Mouse (Mus musculus) c-Kit-negative CD71-positive TER-119-positive erythroid progenitor cells, embryonic 14.5 days (primary cell): ENCODE data around the gene Mcu.

Source experiments
- DNase-seq: peaks from one replicate; pipeline ENCODE4 v3.0.0-alpha.2; 2013; ENCODE audit warnings: low read depth, low spot score

The Mcu gene

DNA sequence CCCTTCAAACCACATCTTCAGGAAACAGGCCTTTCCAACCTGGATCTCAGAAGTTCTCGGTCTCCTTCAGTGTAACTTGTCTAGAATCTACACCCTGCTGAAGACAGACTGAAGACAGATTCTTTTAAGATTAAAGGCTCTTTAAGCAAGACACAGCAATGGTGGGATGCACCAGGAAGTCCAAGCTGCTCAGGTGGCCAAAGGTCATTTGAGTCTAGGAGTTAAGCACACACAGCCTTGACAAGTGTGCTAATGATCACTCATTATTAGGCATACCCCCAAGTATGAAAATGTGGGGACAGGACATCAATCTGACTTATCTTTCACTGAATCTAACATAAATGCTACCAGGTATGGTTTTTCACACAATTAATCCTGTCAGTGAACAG is 47.0 kb downstream of the Mcu start:
- no peak for DNase-seq

DNA sequence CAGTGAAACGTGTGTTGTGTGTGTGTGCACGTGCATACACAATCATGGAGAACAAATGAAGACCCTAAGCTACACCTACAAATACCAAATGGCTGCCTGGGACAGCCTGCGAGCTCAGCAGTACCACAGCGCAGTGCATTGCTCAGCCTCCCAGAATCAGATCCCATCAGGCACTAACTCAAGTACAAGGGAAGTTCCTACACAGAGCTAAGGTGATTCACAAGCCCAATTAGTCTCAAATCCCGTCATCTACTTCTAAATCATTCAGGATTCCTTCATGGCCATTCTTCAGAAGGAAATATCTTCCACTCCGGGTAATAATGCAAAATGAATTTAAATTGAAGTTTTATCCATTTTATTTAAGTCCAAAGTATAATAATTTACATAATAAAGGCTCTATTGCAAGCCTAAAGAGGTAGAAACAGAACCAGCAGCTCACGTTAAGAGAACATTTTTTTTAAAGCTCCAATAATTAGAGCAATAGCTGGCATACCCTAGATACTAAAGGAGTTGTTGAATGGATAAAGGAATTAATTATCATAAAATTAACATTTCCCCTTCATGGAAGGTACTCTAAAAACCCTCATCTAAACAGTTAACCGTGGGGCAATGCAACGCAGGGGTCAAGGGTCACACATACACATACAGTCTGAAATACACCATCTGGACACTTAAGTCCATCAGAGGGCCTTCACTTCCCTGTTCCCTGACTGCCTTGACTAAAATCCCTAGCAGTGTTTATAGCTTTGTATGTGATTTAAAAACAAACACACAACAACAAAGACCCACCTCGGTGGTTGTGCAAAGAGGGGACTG is 47.6 kb downstream of the Mcu start:
- DNase-seq: no peak

DNA sequence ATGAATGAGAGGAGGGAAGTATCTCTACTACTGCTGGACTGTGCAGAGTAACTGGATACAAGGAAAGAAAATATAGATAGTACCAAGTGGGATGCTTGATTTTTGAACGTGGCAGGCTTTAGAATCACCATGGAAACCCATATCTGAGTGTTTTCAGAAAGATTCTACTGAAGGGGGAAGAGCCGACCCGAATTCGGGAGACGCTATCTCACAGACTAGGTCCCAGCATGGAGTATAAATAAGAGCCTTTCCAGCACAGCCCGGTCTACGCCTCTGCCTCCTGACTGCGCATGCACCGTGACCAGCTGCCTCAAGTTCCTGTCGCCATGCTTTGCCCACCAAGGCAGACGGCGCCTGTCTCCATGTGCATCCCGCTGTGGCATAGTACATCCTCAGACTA is 49.5 kb downstream of the Mcu start:
- no peak for DNase-seq

DNA sequence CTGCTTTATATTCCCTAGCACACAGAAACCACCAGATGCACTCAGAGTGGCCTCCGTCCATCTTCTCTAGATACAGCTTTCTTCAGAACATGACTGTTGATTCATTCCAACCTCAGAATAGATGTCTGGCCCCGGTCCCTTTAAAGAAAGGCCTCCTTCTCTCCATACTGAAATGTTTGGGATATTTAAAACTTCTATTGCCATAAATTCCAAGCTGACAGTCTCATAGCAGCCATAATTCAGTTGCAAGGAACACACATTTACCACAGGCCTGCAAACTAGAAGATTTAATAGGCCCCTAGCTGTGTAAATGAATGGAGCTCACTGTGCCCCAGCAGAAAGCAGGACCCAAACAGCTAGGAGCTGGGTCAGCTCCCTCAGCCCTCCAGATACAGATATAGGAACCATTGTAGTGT is 50.5 kb downstream of the Mcu start:
- no peak for DNase-seq

DNA sequence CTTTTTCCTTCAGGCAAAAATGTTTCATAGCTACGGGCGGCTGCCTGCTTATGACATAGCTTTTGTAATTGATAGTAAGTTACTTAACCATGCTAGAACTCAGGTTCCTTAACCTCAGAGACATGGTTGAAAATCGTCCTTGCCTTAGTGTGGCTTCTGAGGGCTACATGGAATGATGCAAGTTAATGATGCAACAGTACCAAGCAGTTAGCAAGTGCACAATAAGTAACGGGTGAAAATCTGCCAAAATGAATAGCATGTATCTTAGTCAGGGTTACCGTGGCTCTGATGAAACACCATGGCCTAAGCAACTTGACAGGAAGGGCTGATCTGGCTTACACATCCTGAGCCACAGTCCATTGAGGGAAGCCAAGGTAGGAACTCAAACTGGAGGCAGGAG is 51.9 kb downstream of the Mcu start:
- no peak for DNase-seq

DNA sequence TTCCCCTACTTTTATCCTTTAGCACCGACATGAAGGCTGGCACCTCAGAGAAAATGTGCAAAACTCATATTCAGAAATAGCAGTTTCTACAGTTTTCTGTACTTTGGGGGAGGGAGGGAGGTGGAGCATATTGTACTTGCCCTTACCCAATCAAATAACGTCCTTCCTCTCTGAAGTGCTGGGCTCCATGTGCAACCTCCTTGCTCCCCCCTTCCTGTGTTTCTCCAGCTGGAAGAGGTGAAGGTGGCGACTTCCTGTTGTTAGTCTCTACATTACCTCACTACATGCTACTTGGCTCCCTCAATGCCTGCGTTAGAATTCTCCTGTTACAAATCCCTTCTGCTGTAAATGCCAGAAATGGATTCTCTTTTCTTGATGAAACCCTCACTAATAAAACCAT is 54.0 kb downstream of the Mcu start:
- DNase-seq: no peak

DNA sequence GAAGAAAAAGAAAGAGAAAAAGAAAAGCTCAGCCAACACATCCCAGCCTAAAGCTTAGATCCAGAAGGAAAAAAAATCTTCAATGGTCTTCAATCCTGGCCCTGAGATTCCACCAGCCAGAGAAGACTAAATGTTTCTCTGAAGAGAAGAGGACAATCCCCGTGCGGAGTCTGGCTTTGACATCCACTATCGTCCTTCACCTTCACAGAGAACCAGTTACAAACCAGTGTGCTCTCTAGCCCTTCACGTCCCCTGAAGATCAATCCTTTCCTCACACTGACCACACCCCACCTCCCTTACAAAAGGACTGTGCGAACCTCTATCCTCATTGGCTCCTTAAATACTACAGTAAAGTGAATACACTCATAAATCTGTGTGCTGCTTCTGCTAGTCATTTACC is 56.4 kb downstream of the Mcu start:
- no peak for DNase-seq

DNA sequence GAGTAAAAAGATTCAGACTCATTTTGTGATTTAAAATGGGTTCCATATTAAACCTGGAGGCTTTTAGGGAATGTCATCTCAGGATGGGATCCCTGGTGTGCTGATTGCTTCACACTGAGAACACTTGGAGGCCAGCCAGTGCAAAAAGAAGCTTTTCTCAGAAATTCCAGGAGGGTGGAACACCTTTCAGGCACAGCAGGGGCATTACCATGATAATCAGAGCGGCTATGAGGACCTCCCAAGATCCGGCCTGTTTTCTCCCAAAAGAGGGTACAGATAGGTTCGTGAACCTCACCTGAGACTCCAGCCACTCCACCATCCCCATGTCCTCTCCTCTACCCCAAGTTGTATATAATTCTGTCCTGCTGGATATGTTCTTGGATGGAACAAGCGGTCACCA is 57.9 kb downstream of the Mcu start:
- no peak for DNase-seq

DNA sequence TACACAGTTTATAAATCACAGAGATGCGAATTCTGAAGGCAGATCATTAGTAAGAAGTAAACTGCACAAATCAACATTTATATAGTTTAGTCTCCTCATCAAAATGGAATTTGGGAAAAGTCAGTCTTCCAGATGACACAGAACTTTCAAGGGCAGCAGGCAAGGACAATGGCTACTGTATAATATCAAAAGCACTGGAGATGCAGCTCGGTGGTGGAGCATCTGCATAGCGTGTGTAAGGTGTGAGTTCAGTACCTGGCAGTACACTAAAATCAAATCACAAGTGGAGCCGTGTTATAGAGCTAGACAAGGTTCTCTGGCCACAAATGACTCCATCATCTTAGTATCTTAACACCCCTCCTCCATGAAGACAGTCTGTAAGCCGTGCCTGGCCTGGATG is 58.3 kb downstream of the Mcu start:
- DNase-seq: no peak

DNA sequence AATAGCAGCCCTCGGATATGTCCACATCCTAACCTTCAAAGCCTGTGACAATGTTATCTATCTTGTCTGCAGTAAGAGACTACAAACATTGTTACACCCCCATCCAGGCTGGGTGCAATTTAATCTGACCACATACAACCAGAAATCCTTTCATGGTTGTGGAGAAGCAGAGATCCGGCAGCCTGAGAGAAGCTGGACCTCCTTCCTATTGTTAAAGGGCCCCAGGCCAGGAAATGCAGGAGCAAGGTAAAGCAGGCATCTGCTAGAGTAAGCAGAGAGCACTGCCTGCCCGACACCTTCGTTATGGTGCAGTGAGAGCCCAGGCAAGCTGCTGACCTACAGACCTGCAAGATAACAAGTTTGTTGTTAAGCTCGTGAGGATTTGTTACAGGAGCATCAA is 60.0 kb downstream of the Mcu start:
- no peak for DNase-seq

DNA sequence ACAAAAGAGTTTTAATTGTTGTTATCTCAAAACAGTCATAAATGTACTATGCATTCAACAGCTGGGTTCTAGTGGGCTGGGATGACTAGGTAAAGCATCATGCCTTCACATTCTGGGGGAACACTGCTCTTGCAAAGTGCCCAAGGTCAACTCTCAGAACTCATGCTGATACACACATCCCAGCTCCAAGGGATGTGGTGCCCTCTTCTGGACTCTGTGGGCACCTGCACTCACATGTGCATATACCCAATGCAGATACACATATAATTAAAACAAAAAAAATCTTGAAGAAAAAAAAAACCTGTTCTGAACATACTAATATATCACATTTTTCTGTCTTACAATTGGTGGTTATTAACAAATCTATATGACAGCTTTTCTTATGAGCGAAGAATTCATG is 62.2 kb downstream of the Mcu start:
- DNase-seq: no peak

DNA sequence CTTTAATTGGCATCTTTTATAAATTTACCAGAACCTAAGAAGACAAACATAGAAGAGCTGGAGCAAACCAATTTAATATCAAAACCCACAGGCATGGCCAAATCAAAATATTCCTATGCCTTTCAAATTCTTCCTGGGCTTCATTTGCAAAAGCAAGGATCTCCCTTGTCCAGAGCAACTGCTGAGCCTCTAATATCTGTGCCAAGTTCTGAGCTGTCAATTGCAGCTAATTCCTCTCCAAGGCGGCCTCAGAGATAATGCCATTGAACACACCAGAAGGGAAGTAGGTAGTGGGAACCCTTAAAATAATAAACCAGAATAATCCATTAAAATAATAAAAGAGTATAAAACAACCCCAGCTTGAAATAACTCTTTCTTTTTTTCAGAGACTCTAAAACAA is 64.0 kb downstream of the Mcu start:
- DNase-seq: no peak

DNA sequence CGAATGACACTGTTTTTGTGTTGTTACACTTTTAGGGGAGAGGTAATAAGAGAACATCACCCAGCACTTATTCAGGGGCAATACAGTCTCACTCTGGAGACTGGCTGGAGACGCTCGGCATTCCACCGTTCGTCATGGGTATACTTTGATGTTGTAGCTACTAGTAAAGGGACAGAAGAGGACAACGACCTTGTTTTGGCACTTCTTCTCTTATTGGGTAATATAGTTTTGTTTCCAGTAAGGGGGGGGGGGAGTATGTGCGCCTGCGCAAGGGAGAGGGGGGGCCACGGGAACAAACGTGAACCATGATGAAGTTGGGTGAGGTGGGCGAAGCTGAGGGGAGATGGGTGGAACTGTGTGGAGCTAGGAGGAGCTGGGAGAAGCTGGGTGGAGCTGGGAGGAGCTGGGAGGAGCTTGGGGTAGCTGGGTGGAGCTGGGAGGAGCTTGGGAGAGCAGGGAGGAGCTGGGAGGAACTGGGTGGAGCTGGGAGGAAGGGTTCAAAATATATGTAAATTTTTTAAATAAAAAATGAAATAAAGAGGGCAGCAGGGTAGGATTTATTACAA is 67.6 kb downstream of the Mcu start:
- DNase-seq: peak; percentile 24

DNA sequence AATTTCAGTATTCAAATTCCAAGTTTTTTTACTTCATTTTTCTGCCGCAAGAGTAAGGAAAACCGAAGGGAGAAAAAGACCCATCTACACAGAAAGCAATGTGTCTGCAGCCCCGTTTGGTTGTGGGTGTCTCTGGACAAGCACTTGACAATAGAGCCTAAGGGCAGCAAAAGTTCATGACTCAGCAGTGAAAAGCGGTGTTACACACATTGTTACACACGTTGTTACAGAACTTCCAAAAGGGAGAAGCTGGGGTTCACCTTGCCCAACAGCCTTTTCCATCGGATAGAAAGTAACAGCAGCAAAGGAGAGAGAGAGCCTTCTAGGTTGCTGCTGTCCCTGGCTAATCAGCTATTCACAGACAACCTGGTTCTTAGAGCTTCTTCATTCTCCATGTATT is 68.3 kb downstream of the Mcu start:
- no peak for DNase-seq

DNA sequence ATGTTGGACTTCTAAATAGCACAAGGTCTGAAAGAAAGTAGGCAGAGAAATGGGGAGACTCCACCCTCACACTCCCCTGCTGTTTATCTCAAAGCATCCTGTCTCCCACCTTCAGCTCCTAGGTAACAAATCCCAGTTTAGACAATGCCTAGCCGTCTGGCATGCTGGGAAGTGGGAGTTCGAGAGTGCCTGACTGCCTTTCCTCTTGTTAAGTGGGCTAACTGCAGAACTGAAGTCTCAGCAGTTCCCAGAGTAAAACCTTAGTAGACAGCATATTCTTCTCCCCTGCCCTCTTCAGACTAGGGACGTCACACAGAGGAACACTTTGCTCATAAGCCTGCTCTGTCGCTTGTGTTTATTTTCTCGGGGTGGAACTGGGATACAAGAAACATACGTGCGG is 69.1 kb downstream of the Mcu start:
- DNase-seq: no peak

DNA sequence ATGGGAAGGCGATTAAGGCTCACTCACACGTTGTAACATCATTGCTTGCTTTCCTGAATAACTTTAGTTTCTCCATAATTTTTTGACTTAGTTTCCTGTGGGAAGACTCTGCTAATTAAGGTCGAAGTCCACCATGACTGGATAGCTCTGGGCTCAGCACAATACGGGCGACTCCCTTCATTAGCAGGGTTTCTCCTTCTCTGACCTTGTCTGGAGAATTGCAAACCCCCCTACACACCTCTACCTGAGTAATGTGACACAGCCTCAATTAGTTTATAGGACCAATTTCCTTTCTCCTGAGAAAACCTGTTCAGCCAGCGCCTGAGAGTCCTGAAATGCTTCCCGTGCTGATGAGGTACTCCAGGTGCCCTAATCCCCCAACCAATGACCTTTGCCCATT is 71.3 kb downstream of the Mcu start:
- no peak for DNase-seq

DNA sequence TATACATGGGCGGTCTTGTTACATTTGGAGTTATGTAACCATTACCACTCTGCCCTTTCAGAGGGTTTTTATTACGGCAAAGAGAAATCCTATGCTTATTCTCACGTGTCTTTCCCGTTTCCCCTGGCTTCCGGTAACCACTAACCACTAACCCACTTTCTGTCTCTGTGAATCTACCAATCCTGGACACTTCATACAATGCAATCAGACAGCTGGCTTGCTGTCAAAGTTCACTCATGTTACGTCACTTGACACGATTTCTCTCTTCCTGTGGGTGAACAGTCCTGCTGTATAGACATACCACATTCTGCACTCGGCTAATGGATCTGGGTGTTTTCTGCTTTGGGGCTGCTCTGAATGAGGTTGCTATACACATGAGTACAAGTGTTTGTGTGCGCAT is 73.1 kb downstream of the Mcu start:
- DNase-seq: no peak

DNA sequence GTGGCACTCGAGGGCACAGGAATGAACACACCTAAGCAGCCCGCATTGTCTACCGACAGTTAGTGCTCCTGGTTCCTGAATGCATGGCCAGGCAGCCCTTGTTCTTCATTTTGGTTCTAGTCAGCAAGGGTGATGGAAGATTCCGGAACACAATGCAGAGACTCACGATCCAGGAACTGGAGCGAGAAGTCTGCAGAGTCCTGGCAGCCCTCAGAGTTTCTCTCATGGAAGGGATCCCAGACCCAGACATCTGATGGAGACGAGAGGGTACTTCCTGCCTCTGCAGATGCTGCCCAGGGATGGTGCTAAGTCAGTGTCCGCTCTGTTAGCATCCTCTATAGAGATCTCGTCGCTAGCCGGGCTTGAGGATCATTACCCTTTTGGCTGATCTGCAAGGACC is 75.0 kb downstream of the Mcu start:
- DNase-seq: no peak

DNA sequence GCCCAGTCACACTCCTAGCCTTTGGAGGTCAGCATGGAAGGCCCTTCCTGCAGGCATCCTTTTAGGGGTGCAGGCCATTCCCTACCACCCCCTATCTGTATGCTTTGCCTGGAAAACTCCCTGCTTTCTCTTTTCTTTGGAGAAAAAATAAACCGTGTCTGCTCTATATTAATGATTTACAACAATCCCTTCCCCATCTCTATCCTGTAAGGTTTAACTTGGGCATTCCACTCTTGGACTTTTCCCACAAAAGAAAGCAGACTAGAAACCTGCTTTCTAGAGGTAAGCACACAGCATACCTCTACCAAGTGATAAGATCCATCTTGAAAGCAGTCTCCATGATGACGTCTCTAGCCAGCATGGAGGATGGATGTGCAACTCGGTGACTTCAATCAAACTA is 75.9 kb downstream of the Mcu start:
- no peak for DNase-seq

DNA sequence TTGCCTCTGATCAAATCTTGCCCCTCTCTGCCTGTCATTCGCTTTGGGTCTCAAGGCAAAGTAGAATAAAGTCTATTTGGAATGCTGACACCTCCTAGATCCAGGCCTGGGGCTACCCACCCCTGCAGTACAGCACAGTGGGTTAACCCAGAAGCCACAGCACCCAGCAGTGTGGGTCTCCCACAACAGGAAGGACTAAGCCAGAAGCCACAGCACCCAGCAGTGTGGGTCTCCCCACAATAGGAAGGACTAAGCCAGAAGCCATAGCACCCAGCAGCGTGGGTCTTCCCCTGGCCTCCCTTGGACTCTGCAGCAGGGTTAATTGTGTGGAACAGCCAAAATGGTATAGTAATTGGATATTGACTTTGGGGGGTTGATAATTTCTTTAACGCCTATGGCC is 76.4 kb downstream of the Mcu start:
- DNase-seq: no peak

DNA sequence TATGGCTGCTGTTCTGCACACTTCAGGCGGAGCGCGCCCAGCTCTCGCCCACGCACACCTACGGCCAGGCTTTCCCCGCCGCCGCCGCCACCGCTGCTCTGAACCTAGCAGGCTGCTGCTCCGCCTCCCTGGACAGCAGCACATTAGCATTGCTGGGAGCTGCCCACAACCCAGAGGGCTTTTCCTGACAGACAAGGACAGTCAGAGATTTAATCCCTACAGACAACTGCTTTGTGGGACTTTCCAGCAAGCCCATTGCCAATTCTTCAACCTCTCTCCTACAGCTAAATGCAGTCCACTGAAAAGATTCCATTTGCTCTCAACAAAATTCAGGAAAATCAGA is 77.0 kb downstream of the Mcu start:
- DNase-seq: no peak

DNA sequence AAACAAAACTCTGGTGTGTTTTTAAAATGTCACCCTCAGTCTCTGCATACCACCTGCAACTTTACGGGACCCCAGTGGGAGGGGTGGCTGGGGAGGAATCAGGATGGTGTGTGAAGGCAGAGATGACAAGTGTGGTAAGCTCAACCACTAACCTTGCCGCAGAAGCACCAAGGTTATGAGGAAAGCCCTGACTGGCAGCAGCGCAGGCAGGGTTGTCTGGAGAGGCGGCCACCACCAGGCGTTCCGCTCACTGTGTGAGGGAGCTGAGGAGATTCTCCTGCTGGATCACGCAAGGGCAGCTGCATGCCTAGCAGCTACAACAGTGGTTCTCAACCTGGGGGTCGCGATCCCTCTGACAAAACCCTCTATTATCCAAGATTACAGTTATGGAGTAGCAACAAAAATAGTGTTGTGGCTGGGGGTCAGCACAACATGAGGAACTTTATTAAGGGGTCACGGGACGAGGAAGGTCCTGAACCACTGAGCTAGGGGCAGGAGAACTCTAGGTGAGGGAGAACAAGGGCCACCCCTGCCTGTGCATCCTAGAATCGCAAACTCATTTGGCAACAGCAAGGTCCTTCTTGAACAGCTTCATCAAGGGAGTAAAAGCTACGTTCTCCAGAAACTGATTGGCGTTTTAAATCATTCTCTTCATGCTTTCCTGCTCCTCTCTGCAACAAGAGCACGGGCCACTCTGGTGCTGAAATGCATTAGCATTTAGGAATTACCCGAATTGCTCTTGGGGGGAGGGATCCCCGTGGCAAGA is 77.5 kb downstream of the Mcu start:
- DNase-seq: no peak

DNA sequence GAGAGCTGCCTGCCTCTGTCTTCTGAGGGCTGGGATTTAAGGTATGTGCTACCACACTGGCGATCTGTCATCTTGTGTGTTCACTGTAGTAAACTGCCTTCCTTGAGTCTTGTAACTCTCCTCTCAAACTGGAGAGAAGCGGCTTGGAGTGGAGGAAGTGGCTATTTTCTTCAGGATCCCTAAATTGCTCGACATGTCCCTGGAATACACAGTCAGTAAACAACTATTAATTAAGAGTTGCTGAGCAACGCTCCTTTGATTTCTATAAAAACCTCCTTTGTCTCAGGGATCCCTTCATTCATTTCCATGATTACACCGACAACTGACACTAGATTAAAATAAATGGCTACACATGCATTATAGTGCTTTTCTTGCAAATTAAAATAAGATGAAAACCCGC is 78.4 kb downstream of the Mcu start:
- DNase-seq: no peak
